Mouse (Mus musculus) liver, embryonic 14.5 days (tissue): Measurements from ENCODE around the gene Smoc1. TPM values are rescaled to one million over a fixed set of nuclear protein-coding genes. Genes with fewer than 3 reads are reported as not detected.

Experiments used
- ATAC-seq: fragments of 200-750 bp; cut with Nextera tagmentation; 2 replicates; pipeline ENCODE4 v1.8.0; 2017; ENCODE audit warnings: moderate number of reproducible peaks, mild to moderate bottlenecking, moderate library complexity; ENCODE audit not compliant: insufficient read depth
- DNase-seq, 3 experiments: peaks; one replicate each; pipeline ENCODE4 v3.0.0-alpha.2; 2012 to 2013; ENCODE audit warnings: low read depth in 3 of 3, low spot score in 3 of 3
- H3K27ac ChIP-seq: fragments of 300-500 bp; sonication (generic); 2 replicates; pipeline ENCODE4 v1.5.1; 2014; ENCODE audit warnings: moderate library complexity, mild to moderate bottlenecking, control low read depth, inconsistent platforms
- H3K27me3 ChIP-seq: fragments of 300-500 bp; sonication (generic); 2 replicates; pipeline ENCODE4 v1.6.1; 2014; ENCODE audit warnings: mild to moderate bottlenecking, low read length, moderate library complexity; ENCODE audit not compliant: control insufficient read depth, insufficient read depth
- H3K36me3 ChIP-seq: fragments of 300-500 bp; sonication (generic); replicated peaks from 2 replicates; pipeline ENCODE4 v1.6.1; 2014; ENCODE audit warnings: low read depth; ENCODE audit not compliant: control insufficient read depth, insufficient read depth
- H3K4me1 ChIP-seq, 2 experiments: fragments of 200-500 bp in 1 of 2; fragments of 300-500 bp in 1 of 2; sonication (generic) in 1 of 2; replicated peaks; 2 replicates each; pipeline ENCODE4 v1.6.1; 2012 to 2014; ENCODE audit warnings: antibody characterized with exemption in 1 of 2, inconsistent platforms in 1 of 2, low read length in 1 of 2; ENCODE audit not compliant: control insufficient read depth in 2 of 2, insufficient read depth in 2 of 2
- H3K4me2 ChIP-seq: fragments of 300-500 bp; sonication (generic); 2 replicates; pipeline ENCODE4 v1.6.1; 2014; ENCODE audit warnings: low read depth, mild to moderate bottlenecking, control low read depth, moderate library complexity
- H3K4me3 ChIP-seq, 2 experiments: fragments of 200-500 bp in 1 of 2; fragments of 300-500 bp in 1 of 2; sonication (generic) in 1 of 2; 2 replicates each; pipeline ENCODE4 v1.5.1; 2012 to 2014; ENCODE audit warnings: low read depth in 2 of 2, low read length in 2 of 2, mild to moderate bottlenecking in 2 of 2, control low read depth in 1 of 2, inconsistent platforms in 1 of 2, moderate library complexity in 1 of 2; ENCODE audit not compliant: insufficient read depth in 1 of 2
- H3K9ac ChIP-seq: fragments of 300-500 bp; sonication (generic); replicated peaks from 2 replicates; pipeline ENCODE4 v1.6.1; 2014; ENCODE audit warnings: mild to moderate bottlenecking, control low read depth, moderate library complexity
- H3K9me3 ChIP-seq: fragments of 300-500 bp; sonication (generic); 2 replicates; pipeline ENCODE4 v1.6.1; 2016; ENCODE audit warnings: low read length, mixed read lengths; ENCODE audit not compliant: control insufficient read depth
- CTCF ChIP-seq: IDR thresholded peaks from 2 replicates; pipeline ENCODE4 v1.5.1; 2016; ENCODE audit warnings: antibody characterized with exemption, low read depth, control low read depth
- EP300 ChIP-seq: IDR thresholded peaks from 2 replicates; pipeline ENCODE4 v1.6.1; 2016; ENCODE audit warnings: antibody characterized with exemption, low read depth
- WGBS: fragments of 180-500 bp; shearing (Covaris S2); extraction: QIAGEN DNeasy Blood & Tissue Kit; methylation state at CpG from one replicate; pipeline ENCODE4 v1.1.7; 2014; ENCODE audit not compliant: insufficient replicate concordance; 5-methylcytosine and 5-hydroxymethylcytosine counted together
- polyA plus RNA-seq, 2 experiments: library from polyadenylated mRNA; depleted of rRNA in 1 of 2; stranded (reverse) in 1 of 2; unstranded in 1 of 2; fragments of >200 nt; fragmentation: Nextera tagmentation in 1 of 2; extraction: Ambion mirVana in 1 of 2; gene quantifications; 2 replicates each; pipeline versions ENCODE4 v1.2.1 to v1.2.3; 2012 to 2014

The Smoc1 gene
- 6.6 and 6.9 TPM in 2 replicates for polyA plus RNA-seq (2012; rRNA removed)
- 4.6 and 5.4 TPM in 2 replicates for polyA plus RNA-seq (2014; fragmentation: Nextera tagmentation; extraction: Ambion mirVana)

DNA sequence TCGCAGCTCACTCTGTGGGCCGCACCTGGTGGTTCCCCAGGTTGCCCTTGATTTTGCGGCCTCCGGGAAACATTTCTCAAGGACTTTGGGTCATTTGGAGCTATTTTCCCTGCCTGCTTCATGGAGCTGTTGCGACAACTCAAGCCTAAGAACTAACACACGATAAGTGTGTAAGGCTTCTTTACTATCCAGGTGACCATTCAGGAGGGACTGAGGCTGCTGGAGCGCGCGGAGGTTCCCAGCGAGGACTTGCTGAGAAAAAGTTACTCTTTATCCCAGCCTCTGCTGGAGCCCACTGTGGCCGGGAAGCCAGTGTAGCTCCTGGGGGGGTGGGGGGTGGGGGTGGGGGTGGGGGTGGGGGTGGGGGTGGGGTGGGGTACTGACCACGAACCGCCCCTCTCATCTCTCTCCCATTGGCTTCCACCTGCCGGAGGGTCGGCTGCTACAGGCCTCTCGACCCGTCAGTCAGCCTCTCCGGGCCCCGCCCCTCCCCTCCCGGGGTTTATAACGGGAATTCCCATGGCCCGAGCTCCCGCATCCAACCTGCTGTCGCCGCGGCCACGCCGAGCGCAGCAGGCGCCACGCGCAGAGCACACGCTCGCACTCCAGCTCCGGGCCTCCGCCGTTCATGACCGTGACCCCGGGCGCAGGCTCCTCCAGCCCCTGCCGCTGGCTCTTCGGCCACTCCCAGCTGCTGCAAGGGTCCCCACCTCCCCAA is at the start of gene Smoc1:
Gene Smoc1, plus strand, starts transcription at position 532 of the 718 bp plus-strand sequence.
- peak; percentile 70 for ATAC-seq
- peak in 2 of 3 experiments; percentile 7 to 17 for DNase-seq
- H3K27ac ChIP-seq, result no peak within 1 kb of the TSS

DNA sequence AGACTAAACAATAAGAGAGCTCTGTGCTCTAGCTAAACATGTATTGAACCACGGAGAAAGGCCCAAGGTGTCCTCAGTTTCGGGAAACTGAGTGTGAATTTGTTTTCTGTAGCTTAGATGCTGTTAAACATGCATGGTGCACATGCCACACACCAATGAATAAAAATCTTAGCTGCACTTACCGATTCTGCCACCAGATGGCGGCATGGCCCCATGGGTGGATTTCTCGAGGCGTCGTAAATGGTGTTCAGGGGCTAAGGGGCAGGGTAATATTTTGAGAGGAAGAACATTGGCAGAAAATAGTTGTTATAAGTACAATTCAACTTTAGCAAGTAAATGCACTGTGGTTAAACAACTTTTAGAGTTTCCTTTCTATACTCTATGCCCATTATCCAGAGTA is 44.3 kb upstream of the Smoc1 start:
- peak; percentile 96 for TF ChIP-seq CTCF
- TF ChIP-seq EP300, result no peak
- Histone ChIP-seq H3K4me3 (no peak overlapping the region), H3K36me3 (no peaks in the 10 kb centered on the region), H3K27ac (no peak overlapping the region), H3K9ac (no peak overlapping the region), H3K9me3 (no peaks in the 10 kb centered on the region), H3K4me1 (no peaks in the 10 kb centered on the region), H3K27me3 (no peaks in the 10 kb centered on the region), H3K4me2 (no peak overlapping the region)
- DNase-seq, result peak in 1 of 3 experiments; percentile 24
- WGBS, result 1% methylated on average over 7 of the region's 7 CpGs
- ATAC-seq, result no peak

More for the DNA sequence above, at the start of gene Smoc1:
- Histone ChIP-seq H3K27me3 (peaks cover 29% of the 10 kb centered on the region), H3K4me1 (0 out of 4 replicates have a peak, but pooled peaks cover 0 to 3% of the 10 kb centered on the region in 2 experiments), H3K4me2 (peak within 1 kb of the TSS; percentile 31), H3K9me3 (no peaks in the 10 kb centered on the region), H3K36me3 (no peaks in the 10 kb centered on the region), H3K9ac (no peak within 1 kb of the TSS), H3K4me3 (peak within 1 kb of the TSS; percentile 41)
- TF ChIP-seq CTCF, result no peak
- no peak for TF ChIP-seq EP300
- 7% methylated on average over 36 of the region's 42 CpGs for WGBS

DNA sequence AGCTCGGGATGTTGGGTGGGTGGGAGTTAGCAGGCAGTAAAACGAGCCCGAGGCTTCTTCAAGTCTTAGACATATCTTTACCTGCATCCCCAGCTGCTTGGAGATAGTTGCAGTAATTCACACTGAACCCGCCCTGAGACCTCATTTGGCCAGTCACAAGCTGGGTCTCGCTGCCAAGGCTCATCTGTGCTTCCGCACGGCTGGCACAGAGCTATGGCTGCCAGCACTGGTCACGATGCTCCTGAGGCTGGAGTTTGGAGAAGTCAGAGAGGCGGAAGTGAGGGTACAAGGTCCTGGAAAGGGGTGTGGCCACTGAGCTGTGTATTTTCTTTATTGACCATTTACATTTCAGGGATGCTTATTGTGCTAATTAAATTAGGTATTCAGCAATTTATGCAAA is 42.9 kb upstream of the Smoc1 start:
- DNase-seq (no peak), ATAC-seq (no peak)
- Histone ChIP-seq H3K9ac (no peak overlapping the region), H3K36me3 (no peaks in the 10 kb centered on the region), H3K27ac (no peak overlapping the region), H3K4me3 (no peak overlapping the region), H3K9me3 (no peaks in the 10 kb centered on the region), H3K4me2 (no peak overlapping the region), H3K27me3 (no peaks in the 10 kb centered on the region), H3K4me1 (no peaks in the 10 kb centered on the region)
- TF ChIP-seq EP300 (no peak), CTCF (no peak)
- 53% methylated on average over 9 of the region's 9 CpGs for WGBS

DNA sequence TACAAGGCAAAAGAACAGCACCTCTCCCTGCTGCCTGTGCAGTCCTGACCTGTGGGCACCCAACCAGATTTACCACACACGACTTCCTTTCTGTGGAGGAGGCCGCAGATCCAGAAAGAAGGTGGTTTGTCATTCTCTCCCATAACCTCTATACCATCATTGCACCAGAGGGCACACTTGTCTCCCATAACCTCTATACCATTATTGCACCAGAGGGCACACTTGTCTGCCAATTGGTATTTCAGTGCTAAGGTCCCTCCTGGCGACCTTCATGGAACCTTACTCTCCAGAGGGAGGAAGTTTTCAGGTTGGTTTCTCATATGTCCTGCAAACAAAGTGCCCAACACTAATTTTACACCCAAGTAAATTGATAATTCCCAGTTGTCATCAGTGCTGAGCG is 40.0 kb upstream of the Smoc1 start:
- no peaks in the 10 kb centered on the region for H3K27me3 ChIP-seq
- no peaks in the 10 kb centered on the region for H3K4me1 ChIP-seq
- 48% methylated on average over 4 of the region's 4 CpGs for WGBS
- H3K9me3 ChIP-seq, result no peaks in the 10 kb centered on the region
- H3K4me3 ChIP-seq, result no peak overlapping the region
- no peaks in the 10 kb centered on the region for H3K36me3 ChIP-seq
- DNase-seq (no peak), ATAC-seq (no peak)
- no peak; the same call in 1 of the 2 replicates for TF ChIP-seq CTCF
- TF ChIP-seq EP300, result no peak
- H3K4me2 ChIP-seq, result no peak overlapping the region
- H3K27ac ChIP-seq, result no peak overlapping the region
- no peak overlapping the region for H3K9ac ChIP-seq

DNA sequence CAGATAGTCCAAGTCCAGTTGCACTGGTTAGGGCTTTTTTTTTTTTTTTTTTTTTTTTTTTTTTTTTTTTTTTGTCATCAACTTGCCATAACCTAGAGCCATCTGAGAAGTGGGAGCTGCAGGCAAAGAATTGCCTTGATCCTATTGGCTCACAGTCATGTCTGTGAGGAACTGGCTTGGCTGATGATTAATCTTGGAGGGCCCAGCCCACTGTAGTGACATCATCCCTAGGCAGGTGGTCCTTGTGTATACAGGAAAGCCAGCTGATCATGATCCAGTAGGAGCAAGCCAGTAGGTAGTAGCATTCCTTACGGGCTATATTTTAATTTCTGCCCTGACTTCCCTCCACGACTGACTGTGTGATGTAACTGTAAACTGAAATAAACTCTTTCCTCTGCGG is 38.3 kb upstream of the Smoc1 start:
- no peak overlapping the region for H3K4me2 ChIP-seq
- H3K36me3 ChIP-seq, result no peaks in the 10 kb centered on the region
- H3K27me3 ChIP-seq, result no peaks in the 10 kb centered on the region
- no peaks in the 10 kb centered on the region for H3K4me1 ChIP-seq
- no peak overlapping the region for H3K4me3 ChIP-seq
- DNase-seq (no peak), ATAC-seq (no peak)
- no peak overlapping the region for H3K9ac ChIP-seq
- H3K9me3 ChIP-seq, result no peaks in the 10 kb centered on the region
- 60% methylated on average over 3 of the region's 3 CpGs for WGBS
- no peak for TF ChIP-seq EP300
- no peak for TF ChIP-seq CTCF
- H3K27ac ChIP-seq, result no peak overlapping the region
